In genomic region chr5:72927074-72927473, GRCm38 (mm10) we compare ENCODE assay signal across 22 mouse cellular contexts. TPM values are rescaled to one million over a fixed set of nuclear protein-coding genes. Genes with fewer than 3 reads are reported as not detected.
"Had no signal": no experiment of that assay in that cellular context is flagged by ENCODE, and none has a peak within 500 bp of the region (broad histone marks: within the 10 kb centered on the region; RNA-seq: fewer than 3 reads in every experiment).

No protein-coding gene starts in this region.

- H3K9ac ChIP-seq: liver, embryonic 15.5 days; liver, postnatal 0 days; lung, embryonic 15.5 days; midbrain, embryonic 13.5 days; midbrain, embryonic 15.5 days; neural tube, embryonic 12.5 days; stomach, embryonic 15.5 days had no signal

- DNase-seq: liver, postnatal 0 days; lung, adult 2 months; lung, postnatal 10 days; right cerebral cortex, postnatal 14 days; thymus, adult 2 months; thymus, postnatal 25 days; thymus, postnatal 4 days had no signal

- H3K27me3 ChIP-seq: liver, embryonic 15.5 days; lung, embryonic 15.5 days; megakaryocyte, embryonic 14.5 days; midbrain, embryonic 13.5 days; midbrain, embryonic 15.5 days; neural tube, embryonic 12.5 days; stomach, embryonic 15.5 days had no signal

- H3K4me1 ChIP-seq: liver, embryonic 15.5 days; lung, embryonic 15.5 days; midbrain, embryonic 15.5 days; neural tube, embryonic 12.5 days; stomach, embryonic 15.5 days had no signal

- H3K36me3 ChIP-seq: liver, embryonic 15.5 days; lung, embryonic 15.5 days; midbrain, embryonic 13.5 days; midbrain, embryonic 15.5 days; neural tube, embryonic 12.5 days; stomach, embryonic 15.5 days had no signal

- H3K4me2 ChIP-seq: liver, embryonic 15.5 days; lung, embryonic 15.5 days; midbrain, embryonic 11.5 days; midbrain, embryonic 13.5 days; midbrain, embryonic 15.5 days; neural tube, embryonic 12.5 days; stomach, embryonic 15.5 days had no signal

- ATAC-seq: liver, postnatal 0 days; midbrain, embryonic 13.5 days; midbrain, embryonic 15.5 days had no signal

- H3K9me3 ChIP-seq: liver, embryonic 15.5 days; lung, embryonic 15.5 days; megakaryocyte, embryonic 14.5 days; midbrain, embryonic 13.5 days; midbrain, embryonic 15.5 days; neural tube, embryonic 12.5 days; stomach, embryonic 15.5 days had no signal

- H3K27ac ChIP-seq: liver, embryonic 15.5 days; lung, embryonic 15.5 days; macrophage; midbrain, embryonic 13.5 days; midbrain, embryonic 15.5 days; neural tube, embryonic 12.5 days; stomach, embryonic 15.5 days; stomach, postnatal 0 days had no signal

- H3K4me3 ChIP-seq: liver, embryonic 15.5 days; lung, embryonic 15.5 days; midbrain, embryonic 13.5 days; midbrain, embryonic 15.5 days; neural tube, embryonic 12.5 days; stomach, embryonic 15.5 days had no signal

RNA-seq across cellular contexts. Expression of gene Gm10135, which starts 47.4 kb away (rescaled TPM):
- polyA plus RNA-seq: liver, embryonic 15.5 days; liver, postnatal 0 days; lung, adult 2 months; lung, embryonic 15.5 days; macrophage; midbrain, embryonic 11.5 days; midbrain, embryonic 13.5 days; midbrain, embryonic 15.5 days; midbrain, postnatal 0 days; neural tube, embryonic 12.5 days; neural tube, embryonic 14.5 days; spleen, adult 2 months; stomach, embryonic 15.5 days; stomach, postnatal 0 days; testis, adult 2 months; thymus, adult 2 months; urinary bladder, adult 2 months had no signal
